Mouse (Mus musculus) ES-Bruce4 (cell line): ENCODE measurements around the gene Gm21860.
"Not testable (repeated sequence)": the region's sequence is repeated elsewhere in the genome, so short reads cannot be mapped to it uniquely, and the experiment has no call there.

ENCODE experiments used
- CTCF ChIP-seq: IDR thresholded peaks from one replicate; pipeline ENCODE4 v1.8.1; 2011; ENCODE audit warnings: low read depth, low read length
- EP300 ChIP-seq: IDR thresholded peaks from 2 replicates; pipeline ENCODE4 v1.6.1; 2011; ENCODE audit warnings: low read depth, low read length; ENCODE audit not compliant: insufficient read depth

DNA sequence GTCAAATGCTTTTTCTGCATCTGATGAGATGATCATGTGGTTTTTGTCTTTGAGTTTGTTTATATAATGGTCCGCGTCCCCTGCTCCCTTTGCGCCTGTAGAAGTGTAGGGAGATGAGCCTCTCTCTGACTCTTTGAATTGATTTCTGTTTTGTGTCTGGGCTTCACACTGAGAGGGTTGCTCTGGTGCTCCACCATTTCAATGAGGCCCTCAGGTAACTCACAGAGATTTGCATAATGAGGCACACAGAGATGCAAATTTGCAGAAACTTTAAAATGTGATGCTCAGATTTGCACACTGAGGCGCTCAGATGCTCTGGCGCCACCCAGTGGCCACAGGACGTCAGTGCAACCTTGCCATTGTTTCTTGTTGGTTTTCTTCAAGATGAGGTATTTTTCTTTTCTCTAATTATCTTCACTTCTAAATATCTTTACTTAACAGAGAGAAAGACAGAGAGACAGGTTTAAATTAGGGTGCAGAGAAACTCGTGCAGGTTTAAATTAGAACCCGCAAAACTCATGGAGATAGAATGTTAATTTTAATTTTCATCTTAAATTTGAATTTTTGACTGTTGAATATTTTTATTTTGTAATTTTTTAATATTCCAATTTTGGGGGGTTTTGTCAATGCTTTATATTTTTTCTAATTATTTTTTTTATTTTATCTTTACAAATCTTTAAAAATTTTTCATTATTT is 30.5 kb downstream of the Gm21860 start:
- not testable (repeated sequence) for TF ChIP-seq EP300, CTCF
